11 mouse cellular contexts compared by ENCODE assay signal in the genomic region with DNA sequence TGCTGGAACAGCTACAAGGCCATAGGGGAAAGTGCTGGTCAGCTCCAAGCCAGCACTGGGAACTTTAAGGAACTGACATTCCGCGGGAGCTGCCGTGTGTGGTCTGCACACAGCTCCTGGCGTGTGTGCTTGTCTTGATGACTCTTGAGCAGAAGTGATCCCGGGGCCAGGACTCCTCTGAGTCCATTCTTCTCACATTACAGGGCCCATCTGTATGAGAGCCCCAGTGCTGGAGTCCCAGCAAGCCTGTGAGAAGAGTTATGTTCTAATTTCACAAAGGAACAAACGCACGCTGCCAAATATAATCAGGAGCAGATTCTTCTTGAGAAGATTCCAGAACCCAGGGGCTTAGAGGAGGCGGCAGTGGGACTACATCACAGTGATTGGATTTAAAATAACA. TPM values are rescaled to one million over a fixed set of nuclear protein-coding genes. Genes with fewer than 3 reads are reported as not detected.
A peak's percentile ranks its signal among the peaks of the same experiment; 100 is the strongest.
DNase-seq lines count a peak whose midpoint lies in the region; ATAC-seq lines count a peak whose summit lies in the region.
"Had no signal": no experiment of that assay in that cellular context is flagged by ENCODE, and none has a peak within 500 bp of the region (broad histone marks: within the 10 kb centered on the region; RNA-seq: fewer than 3 reads in every experiment).

No protein-coding gene starts in this region.

- no peaks in the 10 kb centered on the region for H3K36me3 ChIP-seq in kidney, embryonic 16.5 days (ENCODE audit: insufficient read depth, low read length)
- no peaks in the 10 kb centered on the region for H3K36me3 ChIP-seq in intestine, embryonic 15.5 days
- H3K36me3 ChIP-seq in liver, embryonic 11.5 days (ENCODE audit: control insufficient read depth, insufficient read depth, low read length), result no peaks in the 10 kb centered on the region

- no peaks in the 10 kb centered on the region for H3K27me3 ChIP-seq in kidney, embryonic 16.5 days (ENCODE audit: insufficient read depth, low read length)
- no peaks in the 10 kb centered on the region for H3K27me3 ChIP-seq in intestine, embryonic 15.5 days (replicated peaks)
- H3K27me3 ChIP-seq in liver, embryonic 11.5 days (replicated peaks; ENCODE audit: control insufficient read depth, insufficient read depth, low read length), result no peaks in the 10 kb centered on the region
- H3K27me3 ChIP-seq: megakaryocyte, embryonic 14.5 days had no signal

- no peak overlapping the region for H3K4me3 ChIP-seq in kidney, embryonic 16.5 days (ENCODE audit: low read length)
- H3K4me3 ChIP-seq in intestine, embryonic 15.5 days (replicated peaks), result no peak overlapping the region
- no peak overlapping the region for H3K4me3 ChIP-seq in liver, embryonic 11.5 days (ENCODE audit: low read depth, low read length)
- H3K4me3 ChIP-seq: megakaryocyte, embryonic 14.5 days had no signal

- no peaks in the 10 kb centered on the region for H3K9me3 ChIP-seq in kidney, embryonic 16.5 days (ENCODE audit: low read length)
- no peaks in the 10 kb centered on the region for H3K9me3 ChIP-seq in intestine, embryonic 15.5 days
- no peaks in the 10 kb centered on the region for H3K9me3 ChIP-seq in liver, embryonic 11.5 days (ENCODE audit: control insufficient read depth, low read length)
- H3K9me3 ChIP-seq: megakaryocyte, embryonic 14.5 days had no signal

- WGBS in kidney, embryonic 16.5 days, result 20% methylated on average over 8 of the region's 8 CpGs
- WGBS in intestine, embryonic 15.5 days, result 26% methylated on average over 8 of the region's 8 CpGs
- 63% methylated on average over 8 of the region's 8 CpGs for WGBS in liver, embryonic 11.5 days

- no peaks in the 10 kb centered on the region for H3K4me1 ChIP-seq in kidney, embryonic 16.5 days (ENCODE audit: insufficient read depth, low read length)
- no peaks in the 10 kb centered on the region for H3K4me1 ChIP-seq in intestine, embryonic 15.5 days (replicated peaks)
- no peaks in the 10 kb centered on the region for H3K4me1 ChIP-seq in liver, embryonic 11.5 days (replicated peaks; ENCODE audit: control insufficient read depth, insufficient read depth, low read length)
- H3K4me1 ChIP-seq: megakaryocyte, embryonic 14.5 days had no signal

- no peak for DNase-seq in kidney, adult 18-20 months
- peak; percentile 69 for DNase-seq in embryo, embryonic 10 days (ENCODE audit: low spot score)
- peak; percentile 11 for DNase-seq in retina, embryonic 14.5 days (ENCODE audit: low spot score)
- no peak for DNase-seq in liver, embryonic 11.5 days (ENCODE audit: low spot score)
- DNase-seq in thymus, postnatal 36 days, result no peak
- DNase-seq: adrenal gland, postnatal 36 days; cerebellum, postnatal 25 days; thymus, postnatal 14 days had no signal

- H3K9ac ChIP-seq in kidney, embryonic 16.5 days (replicated peaks; ENCODE audit: low read length), result no peak overlapping the region
- H3K9ac ChIP-seq in intestine, embryonic 15.5 days, result no peak overlapping the region
- no peak overlapping the region for H3K9ac ChIP-seq in liver, embryonic 11.5 days (ENCODE audit: low read depth, low read length)

- no peak overlapping the region for H3K27ac ChIP-seq in kidney, embryonic 16.5 days (ENCODE audit: low read length)
- no peak overlapping the region for H3K27ac ChIP-seq in intestine, embryonic 15.5 days
- no peak overlapping the region for H3K27ac ChIP-seq in liver, embryonic 11.5 days (ENCODE audit: low read depth, low read length)

- no peak overlapping the region for H3K4me2 ChIP-seq in kidney, embryonic 16.5 days (replicated peaks; ENCODE audit: low read depth, low read length)
- H3K4me2 ChIP-seq in intestine, embryonic 15.5 days (replicated peaks), result no peak overlapping the region
- H3K4me2 ChIP-seq in liver, embryonic 11.5 days, result no peak overlapping the region

- ATAC-seq in kidney, embryonic 16.5 days (ENCODE audit: low FRiP score, low TSS enrichment), result peak; percentile 77
- ATAC-seq in intestine, embryonic 15.5 days, result peak; percentile 31; the same call in 1 of the 2 replicates
- no peak for ATAC-seq in liver, embryonic 11.5 days (replicated peaks; ENCODE audit: low FRiP score)

RNA-seq across cellular contexts. Expression of a gene that starts 34.2 kb away (rescaled TPM):
- 34.8 and 35.7 TPM in 2 replicates for polyA plus RNA-seq in kidney, embryonic 16.5 days (2015; fragmentation: Nextera tagmentation; extraction: Ambion mirVana)
- 20.1 and 21.6 TPM in 2 replicates for polyA plus RNA-seq in intestine, embryonic 15.5 days (2015; fragmentation: Nextera tagmentation; extraction: Ambion mirVana)
- 16.2 and 20.7 TPM in 2 replicates for polyA plus RNA-seq in liver, embryonic 11.5 days (2014; fragmentation: Nextera tagmentation; extraction: Ambion mirVana)

Comparison
In these comparisons a context has a peak if more than half of its experiments do, and no peak if none do; other contexts are left out.
1. DNase-seq: peak in embryo, embryonic 10 days (single experiment) and retina, embryonic 14.5 days (single experiment); none in kidney, adult 18-20 months (single experiment), liver, embryonic 11.5 days (single experiment) and thymus, postnatal 36 days (0 of 2).